Mouse (Mus musculus) forebrain, embryonic 15.5 days (tissue): Measurements from ENCODE around the gene Jade1. TPM values are rescaled to one million over a fixed set of nuclear protein-coding genes. Genes with fewer than 3 reads are reported as not detected.
A peak's percentile ranks its signal among the peaks of the same experiment; 100 is the strongest.

Source experiments
- ATAC-seq: fragments of 200-750 bp; cut with Nextera tagmentation; replicated peaks from 2 replicates; pipeline ENCODE4 v1.8.0; 2017; ENCODE audit warnings: mild to moderate bottlenecking, moderate TSS enrichment, moderate library complexity
- H3K27ac ChIP-seq: fragments of 300-500 bp; sonication (generic); replicated peaks from 2 replicates; pipeline ENCODE4 v1.5.1; 2015; ENCODE audit warnings: mild to moderate bottlenecking, inconsistent platforms
- H3K27me3 ChIP-seq: fragments of 300-500 bp; sonication (generic); 2 replicates; pipeline ENCODE4 v1.6.1; 2015; ENCODE audit warnings: inconsistent platforms
- H3K36me3 ChIP-seq: fragments of 300-500 bp; sonication (generic); 2 replicates; pipeline ENCODE4 v1.6.1; 2015; ENCODE audit warnings: mild to moderate bottlenecking, inconsistent platforms
- H3K4me1 ChIP-seq: fragments of 300-500 bp; sonication (generic); 2 replicates; pipeline ENCODE4 v1.6.1; 2015; ENCODE audit warnings: inconsistent platforms
- H3K4me2 ChIP-seq: fragments of 300-500 bp; sonication (generic); replicated peaks from 2 replicates; pipeline ENCODE4 v1.6.1; 2015; ENCODE audit warnings: mild to moderate bottlenecking, inconsistent platforms
- H3K4me3 ChIP-seq: fragments of 300-500 bp; sonication (generic); 2 replicates; pipeline ENCODE4 v1.5.1; 2015; ENCODE audit warnings: mild to moderate bottlenecking, inconsistent platforms
- H3K9ac ChIP-seq: fragments of 300-500 bp; sonication (generic); replicated peaks from 2 replicates; pipeline ENCODE4 v1.6.1; 2015; ENCODE audit warnings: mild to moderate bottlenecking, inconsistent platforms
- H3K9me3 ChIP-seq: fragments of 300-500 bp; sonication (generic); 2 replicates; pipeline ENCODE4 v1.6.1; 2016; ENCODE audit warnings: inconsistent platforms
- WGBS: fragments of 180-500 bp; shearing (Covaris S2); methylation state at CpG from one replicate; pipeline ENCODE4 v1.1.7; 2015; ENCODE audit warnings: mixed read lengths; 5-methylcytosine and 5-hydroxymethylcytosine counted together
- polyA plus RNA-seq: library from polyadenylated mRNA; unstranded; fragments of >200 nt; fragmentation: Nextera tagmentation; extraction: Ambion mirVana; gene quantifications from 2 replicates; pipeline ENCODE4 v1.2.1, GENCODE M21; 2015

Gene Jade1
- polyA plus RNA-seq = 21.5 and 22.2 TPM in 2 replicates

DNA sequence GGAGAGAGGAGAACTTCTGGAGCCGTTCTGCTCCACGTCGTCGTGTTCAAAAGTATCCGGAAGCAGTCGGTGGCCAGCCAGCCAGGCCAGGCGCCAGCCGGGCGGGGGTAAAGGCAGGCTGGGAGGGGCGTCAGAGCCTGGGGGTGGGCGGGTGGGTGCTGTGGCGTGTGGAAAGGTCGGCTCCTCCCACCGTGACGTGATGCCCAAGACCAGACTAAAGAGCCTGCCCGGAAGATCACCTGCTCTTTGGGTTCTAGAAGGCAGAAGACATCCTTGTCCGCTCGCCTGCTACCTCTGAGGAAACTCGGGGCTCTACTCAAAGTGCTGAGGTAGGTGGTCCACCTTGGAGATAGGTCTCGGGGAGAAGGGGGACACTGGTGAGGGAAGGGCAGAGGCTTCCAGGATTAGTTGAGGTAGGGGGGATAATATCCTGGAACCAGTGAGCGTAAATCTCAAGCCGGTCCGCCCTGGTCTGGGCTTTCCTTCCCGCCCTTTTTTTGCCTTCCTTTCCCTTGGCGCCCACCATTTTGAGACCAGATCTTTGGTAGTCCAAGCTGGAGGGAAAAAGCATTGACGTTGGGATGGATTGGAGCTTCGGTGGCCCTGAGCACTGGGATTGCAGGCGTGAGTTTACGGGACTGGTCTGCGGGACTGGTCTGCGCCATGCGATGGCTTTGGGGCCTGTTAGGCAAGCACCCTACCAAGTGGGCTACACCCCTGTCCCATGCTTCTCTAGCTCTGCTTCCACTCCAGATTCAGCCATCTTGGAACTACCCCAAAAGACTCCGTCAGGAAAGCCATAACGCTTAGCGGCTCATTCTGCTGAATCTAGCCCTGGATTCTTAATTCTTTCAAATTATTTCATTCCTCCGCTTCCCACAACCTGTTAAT lies at the start of gene Jade1:
Jade1 (plus strand) TSS at position 241 of the 891 bp plus-strand sequence.
- H3K9me3 ChIP-seq = no peaks in the 10 kb centered on the region
- H3K4me1 ChIP-seq = no peaks in the 10 kb centered on the region
- H3K36me3 ChIP-seq = no peaks in the 10 kb centered on the region
- H3K27me3 ChIP-seq = no peaks in the 10 kb centered on the region
- no peak within 1 kb of the TSS for H3K4me3 ChIP-seq
- ATAC-seq = 0 out of 2 replicates have a peak, but pooled peaks have one; percentile 35
- 96% methylated on average over 36 of the region's 36 CpGs for WGBS
- H3K4me2 ChIP-seq = no peak within 1 kb of the TSS
- H3K9ac ChIP-seq = no peak within 1 kb of the TSS
- no peak within 1 kb of the TSS for H3K27ac ChIP-seq

DNA sequence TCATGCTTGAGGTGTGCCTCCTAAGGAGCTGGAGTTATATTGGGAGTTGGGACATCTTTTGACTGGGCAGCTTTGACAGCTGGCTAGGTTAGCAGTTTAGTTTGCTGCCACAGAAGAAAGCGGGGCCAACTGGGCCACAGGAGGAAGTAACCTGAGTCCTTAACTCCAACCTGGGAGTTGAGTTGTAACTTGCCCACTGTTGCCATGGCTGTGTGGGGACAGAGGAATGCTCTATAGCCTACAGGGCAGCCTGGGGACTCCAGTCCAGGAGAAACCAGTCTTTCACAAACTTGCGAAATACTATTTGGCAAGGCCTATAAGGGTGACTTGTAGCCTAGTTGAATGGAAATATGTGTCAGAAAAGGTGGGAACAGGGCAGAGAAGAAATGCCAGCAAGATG lies 46.1 kb upstream of the Jade1 start:
- H3K9ac ChIP-seq = no peak overlapping the region
- ATAC-seq = no peak

DNA sequence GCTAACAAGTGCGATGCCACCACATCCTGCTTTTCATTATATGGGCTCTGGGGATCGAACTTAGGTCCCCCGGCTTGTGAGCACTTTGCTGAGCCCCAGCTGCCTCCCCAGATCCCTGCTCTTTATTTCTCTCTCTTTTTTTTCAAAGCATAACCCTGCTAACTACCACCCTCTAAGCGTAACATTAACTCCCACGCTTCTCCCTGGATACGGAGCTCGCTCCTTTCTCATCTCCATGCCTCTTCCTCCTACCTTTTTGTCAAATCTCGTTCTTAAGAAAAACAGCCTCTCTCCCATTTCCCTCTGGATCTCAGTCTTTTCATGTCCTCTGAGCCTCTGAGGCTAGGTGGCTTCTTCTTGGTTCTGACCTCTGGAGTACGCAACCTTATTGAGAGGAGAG lies 45.3 kb upstream of the Jade1 start:
- Histone ChIP-seq H3K4me3 (no peak overlapping the region), H3K36me3 (no peaks in the 10 kb centered on the region), H3K4me1 (peaks cover 6% of the 10 kb centered on the region; the same call in 1 of the 2 replicates), H3K27me3 (no peaks in the 10 kb centered on the region), H3K27ac (no peak overlapping the region), H3K9ac (no peak overlapping the region), H3K4me2 (no peak overlapping the region), H3K9me3 (no peaks in the 10 kb centered on the region)
- no peak for ATAC-seq
- 81% methylated on average over 9 of the region's 9 CpGs for WGBS

More for the DNA sequence above, 46.1 kb upstream of the Jade1 start:
- 88% methylated on average over 2 of the region's 2 CpGs for WGBS
- Histone ChIP-seq H3K9me3 (no peaks in the 10 kb centered on the region), H3K4me2 (no peak overlapping the region), H3K27ac (no peak overlapping the region), H3K36me3 (no peaks in the 10 kb centered on the region), H3K27me3 (no peaks in the 10 kb centered on the region), H3K4me1 (peaks cover 6% of the 10 kb centered on the region; the same call in 1 of the 2 replicates), H3K4me3 (no peak overlapping the region)

DNA sequence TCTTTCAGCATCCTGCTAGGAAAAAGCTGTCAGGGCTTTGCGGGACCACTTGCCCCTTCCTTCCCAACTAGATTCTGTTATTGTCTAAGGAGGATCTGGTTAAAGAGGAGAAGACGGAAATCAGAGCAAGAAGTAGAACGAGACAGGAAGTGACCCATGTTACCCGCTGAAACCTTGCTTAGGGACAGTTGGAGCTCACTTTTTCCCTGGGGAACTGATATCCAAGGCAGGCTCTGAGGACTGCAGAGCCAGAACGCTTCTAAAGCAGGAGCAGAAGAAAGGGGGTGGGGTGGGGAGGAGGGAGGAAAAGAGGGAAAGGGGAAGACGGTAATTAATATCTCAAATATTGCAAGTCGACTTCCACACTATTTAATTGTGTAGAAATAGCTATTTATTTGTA lies 44.8 kb upstream of the Jade1 start:
- H3K4me2 ChIP-seq = no peak overlapping the region
- H3K4me1 ChIP-seq = peaks cover 6% of the 10 kb centered on the region; the same call in 1 of the 2 replicates
- H3K9ac ChIP-seq = no peak overlapping the region
- no peaks in the 10 kb centered on the region for H3K36me3 ChIP-seq
- no peak overlapping the region for H3K4me3 ChIP-seq
- ATAC-seq = no peak
- no peaks in the 10 kb centered on the region for H3K27me3 ChIP-seq
- WGBS = 75% methylated on average over 7 of the region's 7 CpGs
- no peaks in the 10 kb centered on the region for H3K9me3 ChIP-seq
- H3K27ac ChIP-seq = no peak overlapping the region

DNA sequence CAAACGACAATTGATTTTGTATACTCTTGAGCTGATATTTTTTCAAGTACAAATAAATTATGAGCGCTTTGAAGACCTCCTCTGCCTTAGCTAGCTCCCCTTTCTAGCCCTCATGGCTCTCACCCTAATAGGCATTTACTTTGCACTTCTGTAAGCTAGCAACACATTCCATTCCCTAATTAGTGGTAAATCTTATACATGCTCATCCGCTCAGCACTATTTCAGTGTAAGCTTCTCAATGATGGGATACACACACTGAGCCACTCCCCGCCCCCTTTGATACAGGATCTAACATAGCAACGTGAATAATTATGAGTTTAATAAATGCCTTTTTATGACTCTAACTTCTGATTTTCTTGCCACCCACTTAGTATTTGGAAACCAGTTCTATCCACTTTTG lies 41.5 kb upstream of the Jade1 start:
- Histone ChIP-seq H3K36me3 (no peaks in the 10 kb centered on the region), H3K4me3 (no peak overlapping the region), H3K4me2 (no peak overlapping the region), H3K27ac (no peak overlapping the region), H3K4me1 (peaks cover 6% of the 10 kb centered on the region; the same call in 1 of the 2 replicates), H3K9ac (no peak overlapping the region), H3K9me3 (no peaks in the 10 kb centered on the region), H3K27me3 (no peaks in the 10 kb centered on the region)
- 0 out of 2 replicates have a peak, but pooled peaks have one; percentile 29 for ATAC-seq
- 21% methylated on average over 5 of the region's 5 CpGs for WGBS

DNA sequence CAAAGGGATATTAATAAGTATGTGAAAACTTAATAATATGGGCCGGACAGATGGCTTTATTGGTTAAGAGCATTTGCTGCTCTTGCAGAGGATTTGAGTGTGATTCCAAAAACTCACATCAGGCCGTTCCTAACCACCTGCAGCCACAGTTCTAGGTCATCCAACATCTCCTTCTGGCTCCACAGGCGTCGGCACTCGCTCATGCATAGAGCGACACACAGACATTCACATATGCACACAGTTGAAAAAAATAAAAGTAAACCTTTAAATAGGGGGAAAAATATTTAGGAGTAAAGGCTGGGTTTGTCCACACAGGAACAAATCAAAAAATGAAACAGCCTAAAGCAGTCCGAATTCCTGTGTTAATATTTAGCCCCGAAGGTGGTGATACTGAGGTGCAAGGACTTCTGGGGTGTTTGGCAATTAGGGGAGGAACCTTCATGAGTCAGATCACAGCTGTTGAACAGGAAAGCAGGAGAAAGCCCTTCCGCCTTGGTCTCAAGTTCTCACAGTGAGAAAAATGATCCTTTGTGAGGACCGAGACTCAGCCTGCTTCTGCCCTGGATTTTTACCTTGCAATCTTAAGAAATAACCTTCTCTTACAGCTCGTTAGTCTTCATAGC lies 40.7 kb upstream of the Jade1 start:
- H3K36me3 ChIP-seq = no peaks in the 10 kb centered on the region
- H3K9ac ChIP-seq = no peak overlapping the region
- no peak overlapping the region for H3K27ac ChIP-seq
- no peak for ATAC-seq
- no peaks in the 10 kb centered on the region for H3K27me3 ChIP-seq
- H3K4me1 ChIP-seq = peaks cover 6% of the 10 kb centered on the region; the same call in 1 of the 2 replicates
- H3K9me3 ChIP-seq = no peaks in the 10 kb centered on the region
- H3K4me2 ChIP-seq = no peak overlapping the region
- WGBS = 71% methylated on average over 11 of the region's 11 CpGs
- H3K4me3 ChIP-seq = no peak overlapping the region

DNA sequence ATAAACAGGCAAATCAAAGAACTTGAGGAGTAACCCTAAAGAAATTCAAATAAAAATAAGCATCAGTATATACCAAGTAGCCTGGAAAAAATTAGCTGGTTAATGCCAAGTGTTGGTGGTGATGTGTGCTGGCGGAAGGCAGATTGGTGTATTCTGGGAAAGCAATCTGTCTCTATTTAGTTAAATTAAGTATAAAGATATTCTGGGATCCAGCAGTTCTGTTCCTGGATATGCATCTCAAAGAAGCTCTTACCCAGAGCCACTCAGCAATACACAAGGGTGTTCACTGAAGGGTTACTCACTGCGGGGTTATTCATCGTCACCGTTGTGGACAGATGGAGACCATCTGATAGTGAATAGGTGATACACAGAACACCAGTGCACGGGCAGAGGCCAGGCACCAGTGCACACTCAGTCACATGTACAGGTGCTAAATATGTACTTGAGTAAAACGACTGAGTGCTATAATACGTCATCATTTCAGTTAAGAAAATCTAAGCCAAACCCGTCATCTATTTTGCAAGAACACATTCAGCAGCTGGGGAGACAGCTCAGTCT lies 38.5 kb upstream of the Jade1 start:
- no peaks in the 10 kb centered on the region for H3K9me3 ChIP-seq

DNA sequence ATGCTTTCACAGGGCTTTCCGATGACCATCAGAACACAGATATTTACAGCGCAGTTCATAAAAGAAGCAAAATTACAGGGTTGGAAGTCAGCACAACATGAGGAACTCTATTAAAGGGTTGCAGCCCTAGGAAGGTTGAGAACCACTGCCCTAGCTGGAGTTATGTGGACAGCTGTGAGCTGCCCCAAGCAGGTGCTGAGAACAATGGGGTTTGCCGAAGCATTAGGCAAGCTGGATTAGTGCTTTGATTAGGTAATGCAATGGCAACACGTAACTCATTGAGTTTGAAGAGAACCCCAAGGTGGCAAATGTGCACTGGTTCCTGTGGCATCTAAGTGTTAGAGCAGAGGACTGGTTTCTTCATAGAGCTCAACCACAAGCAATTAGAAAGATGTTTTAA lies 34.6 kb upstream of the Jade1 start:
- no peak overlapping the region for H3K9ac ChIP-seq
- H3K27me3 ChIP-seq = no peaks in the 10 kb centered on the region
- H3K4me1 ChIP-seq = peaks cover 7% of the 10 kb centered on the region
- no peaks in the 10 kb centered on the region for H3K36me3 ChIP-seq
- H3K9me3 ChIP-seq = no peaks in the 10 kb centered on the region
- ATAC-seq = no peak
- 68% methylated on average over 4 of the region's 4 CpGs for WGBS
- H3K4me3 ChIP-seq = no peak overlapping the region
- H3K4me2 ChIP-seq = no peak overlapping the region
- H3K27ac ChIP-seq = no peak overlapping the region

More for the DNA sequence above, 38.5 kb upstream of the Jade1 start:
- peak; percentile 66 for ATAC-seq
- Histone ChIP-seq H3K4me3 (no peak overlapping the region), H3K27ac (no peak overlapping the region), H3K27me3 (no peaks in the 10 kb centered on the region), H3K4me1 (peaks cover 10% of the 10 kb centered on the region), H3K9ac (no peak overlapping the region), H3K36me3 (no peaks in the 10 kb centered on the region), H3K4me2 (no peak overlapping the region)
- 64% methylated on average over 8 of the region's 8 CpGs for WGBS

DNA sequence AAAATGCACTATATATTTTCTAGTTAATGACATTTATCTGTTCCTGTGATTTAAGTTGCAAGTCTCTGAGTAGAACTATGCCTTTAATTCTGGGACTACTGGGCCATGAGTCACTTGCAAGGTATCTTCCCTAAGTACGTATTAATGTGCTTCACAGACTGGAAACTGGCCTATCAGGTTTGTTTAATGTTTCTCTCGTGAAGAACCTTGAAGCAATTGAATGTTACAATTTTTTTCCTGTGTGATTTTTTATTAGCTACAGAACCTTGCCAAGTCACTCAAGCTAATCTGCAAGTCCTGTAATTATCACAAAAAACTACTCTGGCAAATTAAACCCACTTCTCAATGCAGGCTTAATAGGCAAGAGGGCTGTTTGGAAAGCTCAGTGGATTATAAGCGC lies 33.8 kb upstream of the Jade1 start:
- H3K36me3 ChIP-seq = no peaks in the 10 kb centered on the region
- no peak for ATAC-seq
- no peak overlapping the region for H3K4me2 ChIP-seq
- H3K27ac ChIP-seq = no peak overlapping the region
- no peaks in the 10 kb centered on the region for H3K27me3 ChIP-seq
- no peaks in the 10 kb centered on the region for H3K9me3 ChIP-seq
- H3K4me3 ChIP-seq = no peak overlapping the region
- H3K4me1 ChIP-seq = peaks cover 7% of the 10 kb centered on the region
- H3K9ac ChIP-seq = no peak overlapping the region
- 25% methylated on average over 3 of the region's 3 CpGs for WGBS

DNA sequence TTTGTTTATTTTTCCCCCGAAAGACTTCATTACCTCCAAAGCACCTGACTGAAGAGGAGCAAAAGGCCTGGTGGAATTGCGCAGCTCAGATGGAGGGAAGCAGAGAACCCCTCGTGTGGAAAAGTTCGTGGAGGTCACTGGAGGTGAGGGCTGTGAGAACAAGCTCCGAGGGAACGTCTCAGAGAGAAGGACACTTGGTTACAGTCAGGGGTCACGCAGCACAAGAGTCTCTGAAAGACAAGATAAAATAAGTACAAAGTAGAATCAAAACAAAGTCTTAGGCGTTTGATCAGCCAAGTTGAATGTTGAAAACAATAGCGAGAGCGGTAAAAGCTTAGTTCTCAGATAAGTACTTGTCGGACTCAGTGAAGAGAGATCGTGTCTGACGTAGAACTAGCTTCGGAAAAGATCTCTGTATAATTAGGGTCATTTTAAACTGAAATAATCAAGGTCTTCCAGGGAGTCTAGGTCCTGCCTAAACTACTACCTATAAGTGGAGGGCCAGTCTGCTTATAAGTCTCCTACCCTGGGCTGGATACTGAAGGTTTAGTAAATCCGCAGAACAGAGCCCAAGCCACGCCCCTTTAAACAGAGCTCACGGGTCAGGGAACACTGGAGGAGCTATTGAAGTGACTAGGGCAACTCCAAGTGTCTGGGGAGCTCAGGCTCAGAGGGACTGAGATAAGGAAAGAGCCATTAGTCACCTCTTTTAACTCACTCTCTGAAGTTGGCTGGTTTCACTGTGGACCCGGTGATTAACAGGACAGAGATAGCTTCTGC lies 33.1 kb upstream of the Jade1 start:
- no peaks in the 10 kb centered on the region for H3K9me3 ChIP-seq
- no peaks in the 10 kb centered on the region for H3K36me3 ChIP-seq
- H3K4me2 ChIP-seq = no peak overlapping the region
- H3K27me3 ChIP-seq = no peaks in the 10 kb centered on the region
- 37% methylated on average over 18 of the region's 18 CpGs for WGBS
- H3K4me3 ChIP-seq = no peak overlapping the region
- H3K27ac ChIP-seq = no peak overlapping the region
- H3K9ac ChIP-seq = no peak overlapping the region
- peaks cover 7% of the 10 kb centered on the region for H3K4me1 ChIP-seq
- no peak; the same call in 1 of the 2 replicates for ATAC-seq

DNA sequence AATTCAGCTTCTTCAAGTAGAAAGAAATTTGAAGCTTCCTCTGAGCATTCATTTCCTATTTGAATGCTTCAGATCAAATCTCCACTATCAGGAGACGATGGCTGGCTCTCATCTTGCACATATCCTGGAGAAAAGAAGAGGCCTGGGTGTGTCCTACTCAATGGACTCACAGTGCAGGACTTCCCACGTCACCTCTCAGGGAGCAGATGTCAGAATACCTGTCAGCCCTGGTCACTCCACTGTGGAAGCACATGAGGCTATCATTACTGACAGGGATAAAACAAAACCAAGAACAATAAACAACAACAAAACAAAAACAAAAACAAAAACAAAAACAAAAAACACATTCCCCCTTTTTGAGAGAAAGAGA lies 32.5 kb upstream of the Jade1 start:
- no peaks in the 10 kb centered on the region for H3K36me3 ChIP-seq
- H3K4me1 ChIP-seq = peaks cover 7% of the 10 kb centered on the region
- WGBS = 75% methylated on average over 2 of the region's 2 CpGs
- H3K9me3 ChIP-seq = no peaks in the 10 kb centered on the region
- no peak for ATAC-seq
- H3K27me3 ChIP-seq = no peaks in the 10 kb centered on the region
- H3K9ac ChIP-seq = no peak overlapping the region
- no peak overlapping the region for H3K4me3 ChIP-seq
- H3K4me2 ChIP-seq = no peak overlapping the region
- H3K27ac ChIP-seq = no peak overlapping the region
